Mouse (Mus musculus): Measurements from ENCODE around the gene Pou3f3. TPM values are rescaled to one million over a fixed set of nuclear protein-coding genes. Genes with fewer than 3 reads are reported as not detected.

Gene Pou3f3
- total and polyA plus RNA-seq, 3 experiments, result not detected

GRCm38 (mm10) chr1:42697756-42698583 is 2.4 kb downstream of the Pou3f3 start:
- TF ChIP-seq SMC3 (IDR thresholded peaks at IDR 0.05; ENCODE audit: low read depth, low read length) (no peak), MXI1 (IDR thresholded peaks at IDR 0.05; ENCODE audit: low read depth, low read length) (no peak), GABPA (IDR thresholded peaks at IDR 0.05; ENCODE audit: low read depth, low read length) (no peak), CHD1 (IDR thresholded peaks at IDR 0.05; ENCODE audit: low read depth, low read length) (no peak), CHD2 (IDR thresholded peaks at IDR 0.05; ENCODE audit: low read length) (no peak), USF1 (IDR thresholded peaks at IDR 0.05; ENCODE audit: low read depth, low read length) (no peak), POLR2A (IDR thresholded peaks at IDR 0.05; ENCODE audit: control insufficient read depth in 1 of 2, insufficient read depth in 1 of 2, low read depth in 1 of 2, low read length in 2 of 2, poor library complexity in 1 of 2) (no peak), ZMIZ1 (IDR thresholded peaks at IDR 0.05; ENCODE audit: low read depth, low read length) (no peak), POLR2AphosphoS5 (IDR thresholded peaks at IDR 0.05; ENCODE audit: borderline replicate concordance, low read depth, low read length) (no peak), USF2 (IDR thresholded peaks at IDR 0.05; ENCODE audit: borderline replicate concordance in 1 of 2, insufficient read depth in 1 of 2, low read depth in 1 of 2, low read length in 2 of 2) (no peak), ELF1 (IDR thresholded peaks at IDR 0.05; ENCODE audit: low read depth, low read length) (no peak), MAX (IDR thresholded peaks at IDR 0.05; ENCODE audit: low read length) (no peak), NRF1 (IDR thresholded peaks at IDR 0.05; ENCODE audit: insufficient read depth, low read depth, low read length, poor library complexity, severe bottlenecking) (no peak), ZKSCAN1 (IDR thresholded peaks at IDR 0.05; ENCODE audit: low read depth, low read length) (no peak), MAZ (IDR thresholded peaks at IDR 0.05; ENCODE audit: low read depth, low read length) (no peak), CTCF (IDR thresholded peaks at IDR 0.05 in 2 of 3, conservative IDR thresholded peaks at IDR 0.05 in 1 of 3; ENCODE audit: control insufficient read depth in 1 of 3, insufficient read depth in 1 of 3, low read depth in 2 of 3, low read length in 3 of 3, poor library complexity in 1 of 3, severe bottlenecking in 1 of 3) (no peak), EP300 (IDR thresholded peaks at IDR 0.05; ENCODE audit: low read depth in 1 of 2, low read length in 2 of 2) (no peak), ZC3H11A (IDR thresholded peaks at IDR 0.05; ENCODE audit: low read depth, low read length) (no peak), MEF2A (IDR thresholded peaks at IDR 0.05; ENCODE audit: extremely low read depth, insufficient replicate concordance, low read depth, low read length, poor library complexity, severe bottlenecking) (no peak), GATA1 (IDR thresholded peaks at IDR 0.05; ENCODE audit: low read depth, low read length) (no peak)
- Histone ChIP-seq H3K36me3 (ENCODE audit: control insufficient read depth in 1 of 2, insufficient read depth in 2 of 2, low read length in 2 of 2) (no peaks in the 10 kb centered on the region), H3K9me3 (replicated peaks; ENCODE audit: insufficient read depth, low read length) (no peaks in the 10 kb centered on the region), H3K79me2 (ENCODE audit: control insufficient read depth, insufficient read depth, low read length, poor library complexity) (no peaks in the 10 kb centered on the region), H3K27ac (ENCODE audit: control insufficient read depth, low read depth, low read length) (no peak overlapping the region), H3K27me3 (ENCODE audit: control insufficient read depth in 1 of 2, insufficient read depth in 2 of 2, low read length in 2 of 2) (no peaks in the 10 kb centered on the region), H3K4me1 (ENCODE audit: control insufficient read depth in 1 of 2, insufficient read depth in 2 of 2, low read length in 2 of 2) (no peaks in the 10 kb centered on the region), H3K9ac (ENCODE audit: control insufficient read depth, low read depth, low read length, poor library complexity, severe bottlenecking) (no peak overlapping the region), H3K4me3 (ENCODE audit: control insufficient read depth in 1 of 2, insufficient read depth in 1 of 2, low read depth in 2 of 2, low read length in 2 of 2) (no peak overlapping the region)
- no peak for DNase-seq (ENCODE audit: low read depth, low spot score)
